Mouse (Mus musculus) liver, embryonic 16.5 days (tissue): Measurements from ENCODE around the gene Hhex. TPM values are rescaled to one million over a fixed set of nuclear protein-coding genes. Genes with fewer than 3 reads are reported as not detected.

Experiments used
- ATAC-seq: fragments of 200-750 bp; cut with Nextera tagmentation; 2 replicates; pipeline ENCODE4 v1.8.0; 2017; ENCODE audit warnings: low read depth, mild to moderate bottlenecking, moderate number of reproducible peaks, moderate library complexity
- H3K27ac ChIP-seq: fragments of 300-500 bp; sonication (generic); 2 replicates; pipeline ENCODE4 v1.5.1; 2014; ENCODE audit warnings: mild to moderate bottlenecking, low read length
- H3K27me3 ChIP-seq: fragments of 300-500 bp; sonication (generic); 2 replicates; pipeline ENCODE4 v1.6.1; 2014; ENCODE audit warnings: low read depth, low read length, mixed read lengths; ENCODE audit not compliant: control insufficient read depth, insufficient read depth
- H3K36me3 ChIP-seq: fragments of 300-500 bp; sonication (generic); 2 replicates; pipeline ENCODE4 v1.6.1; 2014; ENCODE audit warnings: mild to moderate bottlenecking; ENCODE audit not compliant: control insufficient read depth, insufficient read depth
- H3K4me1 ChIP-seq: fragments of 300-500 bp; sonication (generic); 2 replicates; pipeline ENCODE4 v1.6.1; 2014; ENCODE audit warnings: low read depth, low read length, mixed read lengths; ENCODE audit not compliant: control insufficient read depth
- H3K4me2 ChIP-seq: fragments of 300-500 bp; sonication (generic); 2 replicates; pipeline ENCODE4 v1.6.1; 2014; ENCODE audit warnings: low read depth, low read length, mixed read lengths
- H3K4me3 ChIP-seq: fragments of 300-500 bp; sonication (generic); 2 replicates; pipeline ENCODE4 v1.5.1; 2014; ENCODE audit warnings: low read depth, mild to moderate bottlenecking, low read length
- H3K9ac ChIP-seq: fragments of 300-500 bp; sonication (generic); 2 replicates; pipeline ENCODE4 v1.6.1; 2014; ENCODE audit warnings: low read depth, low read length
- H3K9me3 ChIP-seq: fragments of 300-500 bp; sonication (generic); replicated peaks from 2 replicates; pipeline ENCODE4 v1.6.1; 2016; ENCODE audit warnings: low read length; ENCODE audit not compliant: control insufficient read depth
- WGBS: fragments of 180-500 bp; shearing (Covaris S2); extraction: QIAGEN DNeasy Blood & Tissue Kit; methylation state at CpG from one replicate; pipeline ENCODE4 v1.1.7; 2014; ENCODE audit not compliant: insufficient replicate concordance; 5-methylcytosine and 5-hydroxymethylcytosine counted together
- polyA plus RNA-seq: library from polyadenylated mRNA; unstranded; fragments of >200 nt; fragmentation: Nextera tagmentation; extraction: Ambion mirVana; gene quantifications from 2 replicates; pipeline ENCODE4 v1.2.1, GENCODE M21; 2015

The Hhex gene
- polyA plus RNA-seq, 1 experiment from 2014 or later = 34.2 TPM

DNA sequence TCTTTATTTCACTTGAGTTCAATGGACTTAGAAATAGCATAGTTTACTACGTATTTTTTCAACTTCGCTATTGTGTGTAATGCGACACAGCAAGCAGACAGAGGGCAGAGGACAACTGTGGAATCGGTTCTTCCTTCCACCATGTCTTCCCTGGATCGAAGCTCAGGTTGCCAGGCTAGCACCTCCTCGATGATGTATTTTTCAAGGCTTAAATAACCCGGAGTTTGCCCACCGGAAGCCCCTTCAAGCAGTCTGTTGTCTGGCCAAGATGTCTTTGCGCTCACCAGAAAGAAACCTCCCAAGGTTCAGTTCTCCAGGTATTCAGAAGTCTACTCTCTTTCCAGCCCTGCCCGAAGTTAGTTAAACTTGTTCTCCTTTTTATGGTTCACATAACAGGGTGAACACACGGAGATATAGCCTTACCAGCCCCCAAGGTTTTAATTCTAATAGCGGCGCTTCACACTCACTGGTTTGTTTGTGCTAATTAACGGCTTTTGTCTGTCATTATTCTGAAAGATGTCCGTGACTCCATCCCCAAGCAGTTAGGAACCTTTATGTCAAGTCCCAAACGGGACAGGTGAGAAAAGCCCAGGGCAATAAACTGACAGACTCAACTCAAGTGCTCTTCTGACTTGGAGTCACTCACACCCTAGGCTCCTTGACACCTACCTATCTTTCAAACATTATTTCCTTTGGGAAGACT is 1.6 kb upstream of the Hhex start:
- Histone ChIP-seq H3K9me3 (no peaks in the 10 kb centered on the region), H3K27ac (no peak overlapping the region), H3K9ac (no peak overlapping the region), H3K36me3 (no peaks in the 10 kb centered on the region), H3K4me2 (peak overlapping the region; percentile 66), H3K27me3 (peaks cover 55% of the 10 kb centered on the region), H3K4me3 (peak overlapping the region; percentile 74), H3K4me1 (peaks cover 3% of the 10 kb centered on the region)
- ATAC-seq = no peak
- 23% methylated on average over 16 of the region's 16 CpGs for WGBS

DNA sequence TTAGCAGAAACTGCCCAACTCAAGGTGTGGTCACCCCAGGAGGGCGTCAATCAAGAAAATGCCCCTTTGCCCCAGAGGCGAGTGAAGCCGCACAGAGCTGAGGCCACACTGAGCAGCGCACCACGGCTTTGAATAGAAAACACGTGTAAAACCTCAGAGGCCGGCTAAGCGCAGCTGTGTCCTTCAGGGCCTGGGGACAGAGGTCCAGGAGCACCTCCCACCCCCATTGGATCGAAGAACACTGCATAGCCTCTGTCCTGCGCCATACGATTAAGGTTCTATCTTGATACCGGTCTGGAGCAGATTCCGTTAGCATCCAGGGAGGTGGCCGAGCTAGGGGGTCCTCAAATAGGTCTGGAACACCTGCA is 731 bp upstream of the Hhex start:
- peaks cover 50% of the 10 kb centered on the region for H3K27me3 ChIP-seq

DNA sequence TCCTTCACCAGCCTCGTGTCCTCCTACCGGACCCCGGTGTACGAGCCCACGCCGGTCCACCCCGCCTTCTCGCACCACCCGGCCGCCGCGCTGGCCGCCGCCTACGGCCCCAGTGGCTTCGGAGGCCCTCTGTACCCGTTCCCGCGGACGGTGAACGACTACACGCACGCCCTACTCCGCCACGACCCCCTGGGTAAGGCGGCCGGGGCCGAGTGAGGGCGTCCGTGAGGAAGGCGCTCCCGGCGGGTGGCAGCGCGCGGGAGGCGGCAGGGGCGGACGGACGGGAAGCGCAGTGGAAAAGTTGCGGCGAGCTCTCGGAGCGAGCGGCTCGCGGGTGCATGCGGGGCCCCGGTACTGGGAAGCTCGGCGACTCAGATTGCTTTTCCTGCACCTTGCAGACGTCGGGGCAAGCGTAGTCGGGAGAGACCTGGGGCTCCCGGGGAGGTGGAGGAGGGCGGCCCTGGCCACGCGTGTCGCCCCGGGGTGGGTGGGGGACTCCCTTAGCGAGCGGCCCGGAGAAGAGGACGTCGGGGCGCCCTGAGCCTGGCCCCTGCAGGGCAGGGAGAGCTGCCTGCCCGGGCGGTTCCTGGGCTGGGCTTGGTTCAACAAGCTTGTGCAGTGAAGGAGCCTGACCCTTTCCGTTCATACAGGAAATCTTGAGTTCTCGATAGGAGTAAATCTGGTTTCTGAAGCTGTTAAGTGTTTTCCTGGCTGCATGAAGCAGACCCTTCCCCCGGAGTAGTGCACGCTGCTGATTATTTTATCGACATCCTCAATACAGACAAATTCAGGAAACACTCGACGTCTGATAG is 637 bp downstream of the Hhex start:
- Histone ChIP-seq H3K27me3 (peaks cover 50% of the 10 kb centered on the region), H3K4me3 (peak overlapping the region; percentile 74), H3K4me2 (peak overlapping the region; percentile 66), H3K4me1 (peaks cover 3% of the 10 kb centered on the region), H3K36me3 (no peaks in the 10 kb centered on the region), H3K9me3 (no peaks in the 10 kb centered on the region), H3K27ac (peak overlapping the region; percentile 85), H3K9ac (peak overlapping the region; percentile 77)
- under 1% methylated on average over 74 of the region's 77 CpGs for WGBS
- peak; percentile 51 for ATAC-seq

More for the DNA sequence above, 731 bp upstream of the Hhex start:
- Histone ChIP-seq H3K27ac (peak overlapping the region; percentile 73), H3K36me3 (no peaks in the 10 kb centered on the region), H3K4me1 (peaks cover 3% of the 10 kb centered on the region), H3K4me3 (peak overlapping the region; percentile 74), H3K4me2 (peak overlapping the region; percentile 66), H3K9ac (peak overlapping the region; percentile 59), H3K9me3 (no peaks in the 10 kb centered on the region)
- peak; percentile 28; the same call in 1 of the 2 replicates for ATAC-seq
- 1% methylated on average over 14 of the region's 14 CpGs for WGBS

DNA sequence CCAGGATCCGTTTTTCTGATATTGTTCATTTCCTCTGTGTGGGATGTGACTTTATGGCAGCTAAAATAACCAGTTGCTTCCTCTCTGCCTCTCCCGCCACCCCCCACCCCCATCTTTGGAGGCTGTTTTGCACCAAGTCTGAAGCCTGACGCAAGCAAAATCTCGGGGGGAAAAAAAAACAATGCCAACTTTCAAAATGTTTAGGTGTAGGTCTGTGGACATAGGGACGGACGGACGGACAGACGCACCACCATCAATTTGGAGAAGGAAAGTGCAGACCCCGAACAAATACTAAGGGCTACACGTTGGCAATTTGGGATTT is 1.2 kb downstream of the Hhex start:
- Histone ChIP-seq H3K36me3 (no peaks in the 10 kb centered on the region), H3K4me2 (peak overlapping the region; percentile 66), H3K27me3 (peaks cover 50% of the 10 kb centered on the region), H3K27ac (peak overlapping the region; percentile 85), H3K9me3 (no peaks in the 10 kb centered on the region), H3K4me1 (peaks cover 3% of the 10 kb centered on the region), H3K9ac (peak overlapping the region; percentile 77; the same call in 1 of the 2 replicates), H3K4me3 (peak overlapping the region; percentile 74)
- ATAC-seq = no peak
- WGBS = under 1% methylated on average over 10 of the region's 10 CpGs

DNA sequence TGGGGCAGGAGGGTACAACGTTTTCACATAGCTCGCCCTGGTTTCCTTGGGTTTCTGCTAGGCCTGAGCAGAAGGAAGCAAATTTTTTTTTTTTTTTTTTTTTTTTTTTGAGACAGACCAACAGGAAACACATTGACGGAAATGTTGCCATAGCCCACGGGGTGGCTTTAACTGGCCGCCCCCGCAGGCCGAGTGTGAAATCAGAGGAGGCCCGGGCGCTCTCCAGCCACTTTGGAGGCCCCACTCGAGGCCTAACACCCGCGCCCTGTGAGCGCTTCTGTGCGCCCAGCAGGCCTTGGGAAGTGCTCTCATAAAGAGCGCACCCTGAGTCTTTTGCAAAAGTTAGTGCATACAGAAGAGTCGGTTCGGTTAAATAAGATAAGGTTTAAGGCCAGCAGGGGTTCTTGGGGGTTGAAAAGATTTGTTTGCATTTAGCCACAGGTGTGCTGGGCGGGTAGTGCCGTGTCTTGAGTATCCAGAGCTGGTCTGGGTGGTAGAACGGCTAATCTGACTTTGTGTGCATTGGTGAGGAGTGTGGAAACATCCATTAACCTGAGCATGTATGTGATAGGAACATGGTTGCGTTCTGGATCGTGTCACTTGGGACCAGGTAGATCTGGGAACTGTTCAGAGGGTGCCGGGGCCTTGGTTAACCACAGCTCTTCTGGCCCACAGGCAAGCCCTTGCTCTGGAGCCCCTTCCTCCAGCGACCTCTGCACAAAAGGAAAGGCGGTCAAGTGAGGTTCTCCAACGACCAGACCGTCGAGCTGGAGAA is 2.1 kb downstream of the Hhex start:
- no peak for ATAC-seq

DNA sequence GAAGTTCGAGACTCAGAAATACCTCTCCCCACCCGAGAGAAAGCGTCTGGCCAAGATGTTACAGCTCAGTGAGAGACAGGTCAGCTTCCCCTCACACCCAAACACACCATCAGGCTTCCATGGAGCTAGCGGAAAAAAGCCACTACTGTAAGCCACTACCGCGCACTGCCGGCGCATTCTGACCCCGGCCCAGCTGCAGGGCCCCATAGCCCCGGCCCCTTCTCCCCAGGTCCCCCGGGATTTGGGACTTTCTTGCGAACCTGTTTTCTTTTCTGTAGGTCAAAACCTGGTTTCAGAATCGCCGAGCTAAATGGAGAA is 2.6 kb downstream of the Hhex start:
- Histone ChIP-seq H3K9me3 (no peaks in the 10 kb centered on the region), H3K36me3 (no peaks in the 10 kb centered on the region), H3K27me3 (peaks cover 50% of the 10 kb centered on the region), H3K9ac (peak overlapping the region; percentile 1; the same call in 1 of the 2 replicates), H3K4me1 (peaks cover 3% of the 10 kb centered on the region), H3K4me3 (peak overlapping the region; percentile 74), H3K4me2 (peak overlapping the region; percentile 66), H3K27ac (peak overlapping the region; percentile 22)
- 23% methylated on average over 14 of the region's 14 CpGs for WGBS
- no peak for ATAC-seq

More for the DNA sequence above, 2.1 kb downstream of the Hhex start:
- Histone ChIP-seq H3K4me3 (peak overlapping the region; percentile 74), H3K4me1 (peaks cover 3% of the 10 kb centered on the region), H3K9ac (peak overlapping the region; percentile 8; the same call in 1 of the 2 replicates), H3K27ac (peak overlapping the region; percentile 85), H3K27me3 (peaks cover 50% of the 10 kb centered on the region), H3K9me3 (no peaks in the 10 kb centered on the region), H3K36me3 (no peaks in the 10 kb centered on the region), H3K4me2 (peak overlapping the region; percentile 66)
- 10% methylated on average over 28 of the region's 28 CpGs for WGBS

DNA sequence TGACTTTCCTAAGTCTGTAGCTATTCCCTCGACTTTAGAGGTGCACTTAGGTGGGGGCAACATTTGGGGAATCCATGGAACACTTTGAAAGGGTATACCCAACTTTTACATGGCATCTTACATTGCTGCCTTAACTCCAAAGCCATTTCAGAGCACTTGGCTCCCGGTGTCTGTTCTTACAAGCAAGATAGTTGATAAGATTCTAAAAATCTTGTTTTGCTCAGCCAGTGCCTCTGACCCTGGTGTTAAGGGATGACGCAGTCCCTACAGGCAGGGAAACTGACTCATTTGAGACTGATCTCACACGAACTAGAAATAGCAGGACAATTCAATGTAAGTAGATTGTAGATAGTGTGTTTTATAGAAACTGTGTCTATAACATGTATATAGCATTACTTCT is 5.6 kb downstream of the Hhex start:
- no peak for ATAC-seq
- H3K9ac ChIP-seq = no peak overlapping the region
- WGBS = 49% methylated on average over 4 of the region's 4 CpGs

DNA sequence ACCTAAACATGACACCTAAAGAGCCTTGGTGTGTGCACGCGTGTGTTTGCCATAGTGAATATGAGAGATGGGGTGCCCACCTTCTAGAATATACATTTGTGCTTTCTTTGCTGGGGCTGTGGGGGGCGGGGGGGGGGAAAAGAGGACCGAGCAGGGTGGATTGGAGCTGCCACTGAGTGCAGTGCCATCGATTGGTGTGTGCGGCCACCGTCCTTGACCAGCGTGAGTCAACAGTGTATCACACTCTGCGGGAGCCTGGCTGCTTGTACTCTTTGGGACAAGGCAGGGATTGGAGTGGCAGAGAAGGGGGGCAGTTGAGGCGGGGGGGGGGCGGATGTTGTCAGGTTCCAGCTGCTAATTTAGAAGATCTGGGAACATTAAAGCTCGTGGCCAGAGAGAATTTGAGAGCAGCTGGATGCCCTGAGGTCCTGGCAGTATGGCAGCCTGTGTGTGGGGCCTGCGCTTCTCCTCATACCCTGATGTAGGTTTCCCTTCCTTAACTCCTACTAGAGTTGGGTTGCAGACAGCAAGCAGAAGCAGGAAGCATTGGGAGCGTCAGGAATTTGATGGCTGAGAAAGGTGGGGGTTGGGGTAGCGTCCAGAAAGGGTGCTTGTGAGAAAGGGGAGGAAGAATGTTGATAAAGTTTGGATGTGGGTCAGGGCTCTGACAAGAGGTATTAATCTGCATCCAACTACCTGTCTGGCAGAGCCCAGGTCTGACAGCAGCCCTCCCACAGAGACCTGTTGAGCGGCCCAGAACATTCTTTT is 6.3 kb downstream of the Hhex start:
- Histone ChIP-seq H3K4me2 (no peak overlapping the region), H3K36me3 (no peaks in the 10 kb centered on the region), H3K9me3 (no peaks in the 10 kb centered on the region), H3K9ac (no peak overlapping the region), H3K27ac (peak overlapping the region; percentile 7; the same call in 1 of the 2 replicates), H3K4me3 (no peak overlapping the region), H3K27me3 (peaks cover 15% of the 10 kb centered on the region), H3K4me1 (peaks cover 5% of the 10 kb centered on the region)
- peak; percentile 71 for ATAC-seq
- 59% methylated on average over 16 of the region's 16 CpGs for WGBS

More for the DNA sequence above, 5.6 kb downstream of the Hhex start:
- no peaks in the 10 kb centered on the region for H3K9me3 ChIP-seq
- H3K4me2 ChIP-seq = no peak overlapping the region
- H3K27me3 ChIP-seq = peaks cover 23% of the 10 kb centered on the region
- H3K27ac ChIP-seq = no peak overlapping the region
- no peaks in the 10 kb centered on the region for H3K36me3 ChIP-seq
- H3K4me1 ChIP-seq = peaks cover 5% of the 10 kb centered on the region
- no peak overlapping the region for H3K4me3 ChIP-seq
